Mouse (Mus musculus) urinary bladder, postnatal 25 days (tissue): ENCODE data around the gene Zdhhc16.
"Not testable (repeated sequence)": the region's sequence is repeated elsewhere in the genome, so short reads cannot be mapped to it uniquely, and the experiment has no call there.

Experiments
- DNase-seq: peaks from one replicate; pipeline ENCODE4 v3.0.0; 2022; ENCODE audit warnings: low spot score

Gene Zdhhc16

DNA sequence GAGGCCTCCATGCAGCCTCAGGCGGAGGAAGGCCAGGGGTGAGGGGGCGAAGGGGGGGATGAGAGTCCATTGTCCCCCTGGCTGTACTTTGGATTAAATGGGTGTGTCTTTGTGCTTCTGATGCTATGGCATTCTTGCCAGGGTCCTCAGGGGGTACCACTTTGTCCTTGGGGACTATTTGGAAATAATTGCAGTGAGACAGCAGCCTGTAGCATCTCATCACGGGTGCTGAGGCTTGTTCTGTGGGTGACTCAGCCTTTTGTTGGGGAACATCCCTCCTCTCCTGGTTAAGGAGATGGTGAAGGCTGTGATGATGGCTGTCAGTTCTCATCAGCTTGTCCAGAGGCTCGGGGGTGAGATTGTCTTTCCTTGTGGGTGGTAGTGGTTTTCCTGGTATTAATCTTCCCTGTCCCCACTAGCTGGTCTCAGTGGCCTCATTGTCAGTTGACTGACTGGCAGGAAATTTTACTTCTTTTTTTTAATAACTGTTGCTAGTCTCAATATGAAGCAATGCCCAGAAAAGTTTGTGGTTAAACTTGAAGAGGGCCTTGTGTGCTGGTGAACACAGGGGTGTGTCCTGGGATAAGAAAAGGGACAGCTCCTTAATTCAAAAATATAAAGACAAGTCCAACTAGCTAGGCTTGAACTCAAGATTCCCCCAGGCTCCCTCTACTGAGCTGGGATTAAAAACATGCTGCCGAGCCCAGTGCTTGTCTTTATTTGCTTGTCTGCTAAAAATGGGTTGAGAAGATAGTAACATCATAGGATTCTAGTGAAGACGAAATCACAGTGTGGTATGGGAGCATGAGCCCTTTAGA is 19.3 kb upstream of the Zdhhc16 start:
- DNase-seq, result no peak

DNA sequence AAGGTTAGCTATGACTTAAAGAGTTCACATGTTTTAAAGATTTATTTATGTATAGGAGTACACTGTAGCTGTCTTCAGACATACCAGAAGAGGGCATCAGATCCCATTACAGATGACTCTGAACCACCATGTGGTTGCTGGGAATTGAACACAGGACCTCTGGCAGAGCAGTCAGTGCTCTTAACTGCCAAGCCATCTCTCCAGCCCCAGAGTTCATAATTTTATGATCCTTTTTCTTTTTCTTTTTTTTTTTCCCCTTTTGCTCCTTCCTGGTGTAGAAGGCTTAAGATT is 18.7 kb upstream of the Zdhhc16 start:
- not testable (repeated sequence) for DNase-seq

DNA sequence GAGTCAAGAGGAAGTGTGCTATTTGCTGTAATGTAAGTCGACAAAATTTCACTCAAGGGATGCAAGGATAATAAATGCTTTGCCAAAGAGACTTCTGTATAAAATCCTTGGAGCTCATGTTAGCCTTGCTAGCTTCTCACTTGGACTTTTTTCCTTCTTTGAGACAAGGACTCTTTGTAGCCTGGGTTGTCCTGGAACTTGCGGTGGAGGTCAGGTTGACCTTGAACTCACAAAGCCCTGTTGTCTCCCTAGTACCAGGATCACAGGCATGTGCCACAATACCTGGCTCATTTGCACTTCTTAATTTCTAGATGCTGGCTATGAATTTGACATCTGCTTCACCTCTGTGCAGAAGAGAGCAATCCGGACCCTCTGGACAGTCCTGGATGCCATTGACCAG is 18.0 kb upstream of the Zdhhc16 start:
- no peak for DNase-seq

DNA sequence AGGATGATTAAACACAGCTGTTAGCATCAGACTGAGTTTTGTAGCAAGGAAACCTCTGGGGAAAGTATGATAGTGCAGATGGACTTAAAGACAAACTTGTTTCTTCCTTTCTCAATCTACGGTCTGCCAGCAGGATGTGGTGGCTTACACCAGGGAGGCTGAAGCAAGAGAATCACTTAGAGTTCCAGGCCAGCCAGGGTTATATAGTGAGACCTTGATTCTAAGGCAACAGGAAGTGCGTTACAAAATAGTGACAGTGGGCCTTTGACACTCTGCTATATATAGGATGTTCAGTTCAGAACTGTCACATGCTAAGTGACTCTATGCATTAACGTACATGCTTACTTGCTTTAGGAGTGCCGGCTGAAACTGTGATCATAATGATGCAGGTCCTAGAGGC is 16.4 kb upstream of the Zdhhc16 start:
- DNase-seq, result no peak

DNA sequence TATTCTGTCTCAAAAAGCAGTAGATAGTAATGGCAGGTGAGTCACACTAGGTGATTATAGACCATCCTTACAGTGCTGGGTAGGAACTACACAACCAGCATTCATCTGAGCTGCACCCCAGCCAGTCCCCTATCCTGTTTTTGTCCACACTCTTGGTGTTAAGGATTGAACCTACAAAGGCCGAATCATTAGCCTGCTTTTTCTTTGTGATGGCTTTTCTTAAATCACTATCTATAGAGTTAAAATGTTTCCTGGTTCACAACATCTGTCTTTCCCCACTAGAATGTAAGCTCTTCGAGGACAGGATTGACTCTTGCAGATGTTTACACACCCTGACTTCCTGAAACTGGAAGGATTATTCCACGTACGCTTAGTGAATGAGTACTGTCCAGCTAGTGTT is 13.8 kb upstream of the Zdhhc16 start:
- no peak for DNase-seq

DNA sequence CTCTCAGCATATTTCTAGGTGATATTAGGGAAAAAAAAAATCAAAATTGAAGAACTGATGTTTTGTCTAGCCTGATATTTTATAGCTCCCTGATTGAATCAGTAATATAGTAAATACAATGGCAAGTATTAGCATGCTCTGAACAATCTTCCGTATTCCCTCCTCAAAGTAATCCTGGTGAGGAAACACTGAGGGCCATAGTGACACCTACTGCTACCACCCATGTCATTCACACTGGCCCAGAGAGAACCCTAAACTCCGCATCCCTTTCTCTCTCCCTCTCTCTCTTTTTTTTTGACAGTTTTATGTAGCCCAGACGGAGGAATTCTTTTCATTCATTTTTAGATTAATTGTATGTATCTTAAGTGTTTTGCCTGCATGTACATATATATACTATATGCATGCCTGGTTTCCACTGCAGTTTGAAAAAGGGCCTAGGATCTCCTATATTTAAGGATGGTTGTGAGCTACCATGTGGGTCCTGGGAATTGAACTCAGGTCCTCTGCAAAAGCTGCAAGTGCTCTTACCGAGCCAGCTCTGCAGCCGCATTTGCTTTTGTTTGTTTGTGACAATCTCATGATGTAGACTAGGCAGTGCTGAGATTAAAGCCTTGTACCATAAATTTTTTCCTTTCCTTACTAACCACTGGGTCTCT is 12.7 kb upstream of the Zdhhc16 start:
- no peak for DNase-seq

DNA sequence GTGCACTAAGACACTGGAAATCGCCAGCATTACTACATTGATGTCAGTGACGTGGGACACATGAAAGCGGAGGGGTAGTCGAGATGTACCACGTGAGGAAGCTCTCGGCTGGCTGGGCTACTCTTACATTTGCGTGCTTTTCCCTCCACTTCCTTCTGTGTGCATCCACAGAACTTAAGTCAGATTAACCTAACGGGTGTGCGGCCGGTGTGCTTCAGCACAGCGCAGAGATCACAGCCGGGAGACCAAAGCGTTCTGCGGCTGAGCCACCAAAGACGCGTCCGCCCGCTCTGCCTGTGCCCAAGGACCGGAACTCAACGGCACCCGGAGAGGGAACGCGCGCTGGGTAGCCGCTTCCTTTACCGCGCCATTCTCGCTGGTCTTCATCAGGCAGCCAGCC is 594 bp upstream of the Zdhhc16 start:
- no peak for DNase-seq

DNA sequence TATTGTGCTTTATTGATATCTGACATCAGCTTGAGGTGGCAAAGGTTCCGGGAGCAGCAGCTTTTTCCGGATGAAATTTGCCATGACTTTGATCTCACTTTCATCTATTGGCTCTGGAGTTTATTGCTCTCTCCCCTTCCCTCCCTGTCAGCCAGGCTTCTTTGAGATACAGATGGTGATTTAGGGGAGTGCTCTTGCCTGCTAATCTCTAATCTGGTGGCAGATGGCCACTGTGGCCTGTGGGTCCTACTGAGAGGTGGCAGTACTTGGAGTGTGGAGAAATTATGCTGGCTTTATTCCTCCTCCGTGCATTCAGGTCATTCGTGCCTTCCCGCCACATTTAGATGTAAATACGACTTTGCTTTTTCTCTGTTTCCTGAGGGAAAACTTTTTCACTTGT is 844 bp downstream of the Zdhhc16 start:
- no peak for DNase-seq

DNA sequence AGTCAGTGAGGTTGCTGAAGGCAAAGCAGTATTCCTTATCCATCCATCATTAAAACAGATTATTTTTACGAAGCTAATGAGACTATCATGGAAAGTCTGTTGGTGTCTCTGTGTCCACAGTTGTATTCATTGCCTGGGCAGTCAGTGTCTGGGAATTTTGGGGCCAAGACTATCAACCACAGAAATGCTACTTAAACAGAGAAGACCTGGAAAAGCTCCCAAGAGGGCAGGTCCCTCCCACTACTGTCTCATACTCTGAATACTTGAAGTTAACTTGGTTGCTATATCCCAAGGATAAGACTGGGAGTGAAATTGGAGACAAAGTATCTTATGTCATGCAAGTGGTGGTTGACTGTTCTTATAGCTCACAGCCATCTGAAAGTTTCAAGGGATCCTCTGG is 2.6 kb downstream of the Zdhhc16 start:
- DNase-seq, result no peak

DNA sequence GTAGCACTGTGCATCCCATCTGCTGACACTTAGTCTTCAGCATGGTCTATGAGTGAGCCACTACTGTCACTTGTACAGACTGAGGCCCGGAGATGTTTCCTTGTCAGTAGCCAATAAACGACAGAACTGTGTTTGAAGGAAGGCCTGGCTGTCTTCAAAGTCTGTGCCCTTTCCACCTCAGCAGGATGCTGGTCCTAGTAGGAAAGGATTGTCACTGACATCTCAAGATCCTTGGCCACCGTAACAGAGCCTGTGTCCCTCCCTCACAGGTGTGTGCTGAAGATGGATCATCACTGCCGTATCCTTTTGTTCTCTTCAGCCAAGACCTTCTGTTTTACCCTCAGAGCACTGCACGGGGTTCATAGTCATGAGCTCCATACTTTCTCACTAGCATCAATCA is 5.3 kb downstream of the Zdhhc16 start:
- DNase-seq, result no peak

DNA sequence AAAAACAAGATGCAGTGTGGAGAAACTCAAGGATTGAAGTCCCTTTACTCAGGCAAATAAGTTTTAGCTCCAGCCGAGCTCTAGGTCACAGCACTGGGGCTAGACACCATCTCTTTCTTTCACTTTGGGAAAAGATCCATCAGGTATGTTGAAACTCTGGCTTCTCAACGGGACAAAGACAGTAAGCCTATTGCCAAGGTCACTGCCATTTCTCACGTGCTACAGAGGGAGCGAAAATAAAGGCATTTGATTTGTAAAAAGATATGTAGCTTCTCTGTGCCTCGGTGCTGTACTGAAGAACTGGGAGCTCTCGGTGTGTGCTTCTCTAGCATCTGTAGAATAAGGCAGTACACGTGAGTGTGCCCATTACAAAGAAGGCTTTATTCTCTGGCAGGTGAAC is 10.6 kb downstream of the Zdhhc16 start:
- DNase-seq, result no peak

DNA sequence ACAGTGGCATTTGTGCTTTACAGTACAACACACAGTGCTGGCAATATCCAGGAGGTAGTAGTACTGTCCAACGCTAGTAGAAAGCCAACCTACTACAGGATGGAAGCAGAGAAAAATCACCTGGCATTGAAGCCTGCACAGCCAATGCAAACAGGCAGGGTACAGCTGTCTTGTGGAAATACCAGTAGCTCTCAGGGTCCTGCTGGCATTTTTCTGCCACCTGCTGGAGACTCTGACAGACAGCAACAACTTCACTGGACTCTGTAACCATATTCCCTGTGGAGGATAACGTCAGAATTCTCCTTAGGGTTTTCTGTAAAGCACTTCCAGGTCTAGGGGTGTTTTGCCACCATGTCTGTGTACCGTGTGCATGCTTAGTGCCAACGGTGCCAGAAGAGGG is 19.0 kb downstream of the Zdhhc16 start:
- no peak for DNase-seq

DNA sequence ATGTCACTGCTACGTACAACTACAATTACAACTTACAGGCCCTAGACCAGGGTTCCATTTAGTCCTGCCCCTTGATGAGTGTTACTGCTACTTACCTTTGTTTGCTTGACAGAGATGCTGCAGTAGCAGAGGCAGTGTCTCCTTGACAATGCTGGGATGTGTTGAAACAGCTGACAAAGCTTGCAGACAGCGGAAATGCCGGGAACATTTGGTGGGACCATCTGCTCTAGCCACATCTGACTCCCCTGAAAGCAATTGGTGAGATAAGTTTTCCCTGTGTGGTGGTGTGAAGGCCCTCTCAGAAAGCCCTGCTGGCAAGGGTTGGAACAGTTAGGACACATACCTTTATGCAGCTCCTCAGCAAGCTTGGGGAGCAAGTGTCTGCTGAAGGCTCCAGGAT is 20.3 kb downstream of the Zdhhc16 start:
- DNase-seq, result no peak

DNA sequence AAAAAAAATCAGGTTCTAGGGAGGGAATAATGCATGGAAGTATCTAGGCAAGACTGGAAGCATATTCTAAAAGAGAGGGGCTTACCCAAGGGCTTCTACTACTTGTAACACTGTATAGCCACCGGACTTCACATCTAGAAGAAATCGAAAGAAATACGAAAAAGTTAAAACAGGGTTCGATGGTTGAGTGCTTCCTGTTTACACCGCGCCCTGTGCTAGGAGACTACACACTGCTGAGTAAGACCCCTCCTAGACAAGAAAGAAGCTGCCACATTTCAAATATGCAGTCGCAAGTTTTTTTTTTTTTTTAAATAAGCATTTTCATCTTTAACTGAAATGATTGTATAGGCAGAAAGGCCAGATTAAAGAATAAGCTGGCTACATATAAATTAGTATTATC is 36.3 kb downstream of the Zdhhc16 start:
- DNase-seq, result no peak

DNA sequence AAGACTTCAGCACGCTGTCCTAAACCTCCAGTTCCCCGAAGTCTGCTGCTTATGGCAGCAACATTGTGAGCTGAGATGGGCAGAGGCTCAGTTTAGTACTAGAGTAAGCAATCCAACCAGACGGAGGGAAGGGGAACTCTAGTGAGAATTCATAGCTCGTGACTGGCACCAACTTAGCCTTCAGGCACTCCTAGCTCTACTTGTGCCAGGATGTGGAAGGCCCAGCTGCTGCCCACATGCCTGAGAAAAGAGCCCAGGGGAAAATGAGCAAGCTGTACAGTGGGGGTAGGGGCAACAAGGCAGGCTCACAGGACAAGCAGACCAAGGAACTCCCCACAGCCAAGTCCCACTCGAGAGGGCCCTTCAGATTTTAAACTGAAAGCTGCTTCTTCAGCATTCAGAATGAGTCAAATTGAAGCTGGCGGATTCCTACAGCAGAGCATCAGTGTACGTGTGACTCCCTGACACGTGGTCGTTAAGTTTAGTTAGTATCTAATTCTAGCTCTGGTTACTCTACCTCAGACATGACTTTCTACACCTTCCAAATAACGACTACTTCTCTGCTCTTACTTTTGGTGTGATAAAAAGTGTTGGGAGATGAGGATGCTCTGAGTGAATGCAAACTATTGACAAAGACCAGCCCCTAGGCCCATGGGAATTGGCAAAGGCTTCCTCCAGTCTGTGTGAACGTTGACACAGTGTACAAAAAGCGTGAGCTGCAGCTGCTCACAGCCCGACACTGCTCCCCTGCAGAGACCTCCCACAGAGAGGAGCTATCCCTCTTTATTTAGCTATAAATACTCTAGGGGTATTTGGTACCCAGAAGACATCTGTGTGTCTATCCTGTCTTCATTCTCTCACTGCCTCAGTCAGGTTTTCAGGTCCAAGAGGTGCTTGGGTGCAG is 40.9 kb downstream of the Zdhhc16 start:
- no peak for DNase-seq

DNA sequence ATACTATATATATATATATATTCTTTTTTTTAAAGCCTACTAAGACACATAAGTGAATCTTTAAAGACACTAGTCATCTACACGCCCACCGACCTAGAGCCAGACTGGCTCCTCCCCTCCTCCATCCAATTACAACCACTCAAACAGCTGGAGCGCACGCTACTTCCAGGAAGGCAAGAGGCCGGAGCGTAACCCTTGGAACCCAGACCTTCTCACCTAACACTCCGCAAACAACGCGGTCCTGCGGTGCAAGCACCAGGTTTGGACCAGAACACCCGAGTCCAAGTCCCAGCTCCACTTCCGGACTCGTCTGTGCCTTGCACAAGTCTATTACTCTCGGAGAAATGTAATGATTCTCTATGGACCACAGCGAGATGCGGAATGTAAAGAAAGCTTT is 47.1 kb downstream of the Zdhhc16 start:
- peak; percentile 35 for DNase-seq

DNA sequence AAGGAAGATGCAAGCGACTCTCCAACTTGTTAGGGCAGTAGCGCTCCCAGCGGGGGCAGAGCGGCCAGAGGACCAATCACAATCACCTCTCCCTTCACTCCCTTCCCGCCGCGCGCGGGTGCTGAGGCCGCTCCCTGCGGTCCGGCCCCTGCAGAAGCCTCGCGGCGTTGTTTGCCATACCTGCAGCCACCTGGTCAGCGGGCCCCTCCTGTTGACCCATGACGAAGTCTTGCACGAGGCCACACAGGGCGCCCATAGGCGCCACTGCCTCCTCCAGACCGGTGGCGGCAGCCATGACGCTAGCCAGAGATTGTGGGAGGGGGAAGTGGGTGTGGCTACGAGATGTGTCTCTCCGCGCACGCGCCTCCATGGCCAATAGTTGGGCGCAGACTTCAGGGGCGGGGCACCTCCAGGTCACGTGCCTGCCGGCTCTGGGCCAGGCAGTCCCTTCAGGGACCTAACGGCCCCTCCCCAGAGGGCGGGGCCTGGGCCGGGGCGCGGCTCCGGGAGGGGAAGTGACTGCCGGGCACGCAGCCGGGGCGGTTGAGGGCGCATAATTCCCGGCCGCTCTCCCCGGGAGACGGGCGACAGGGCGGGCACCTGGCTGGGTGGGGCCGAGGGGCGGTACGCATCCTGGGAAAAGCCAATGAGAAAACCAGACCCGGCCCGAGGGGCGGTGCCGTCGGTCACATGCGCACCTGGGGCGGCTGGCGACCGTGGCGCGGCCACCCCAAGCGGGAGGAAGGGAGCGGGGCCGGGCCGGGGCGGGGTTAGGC is 47.7 kb downstream of the Zdhhc16 start, which contains the start of gene Mms19:
TSS of gene Mms19 (minus strand) at position 339 of the 776 bp plus-strand sequence.
- DNase-seq, result peak; percentile 97

DNA sequence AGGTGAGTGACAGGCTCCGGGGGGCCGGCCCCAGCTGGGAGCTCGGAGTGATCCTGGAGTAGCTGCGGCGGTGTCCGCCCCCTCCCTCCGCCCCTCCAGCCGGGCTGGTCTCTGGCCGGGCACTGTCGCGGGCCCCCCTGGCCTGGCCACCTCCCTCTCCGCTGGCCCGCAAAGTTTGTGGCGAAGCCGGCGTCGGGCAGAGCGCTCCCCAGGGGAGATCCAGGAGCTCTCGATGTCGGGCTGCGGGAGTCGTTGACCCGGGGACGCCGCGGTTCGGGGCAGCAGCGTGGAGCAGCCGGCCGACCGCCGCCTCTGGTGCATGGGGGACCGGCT is 48.3 kb downstream of the Zdhhc16 start, which contains the start of gene Ubtd1:
TSS of gene Ubtd1 (plus strand) at position 169 of the 333 bp plus-strand sequence.
- DNase-seq, result no peak

DNA sequence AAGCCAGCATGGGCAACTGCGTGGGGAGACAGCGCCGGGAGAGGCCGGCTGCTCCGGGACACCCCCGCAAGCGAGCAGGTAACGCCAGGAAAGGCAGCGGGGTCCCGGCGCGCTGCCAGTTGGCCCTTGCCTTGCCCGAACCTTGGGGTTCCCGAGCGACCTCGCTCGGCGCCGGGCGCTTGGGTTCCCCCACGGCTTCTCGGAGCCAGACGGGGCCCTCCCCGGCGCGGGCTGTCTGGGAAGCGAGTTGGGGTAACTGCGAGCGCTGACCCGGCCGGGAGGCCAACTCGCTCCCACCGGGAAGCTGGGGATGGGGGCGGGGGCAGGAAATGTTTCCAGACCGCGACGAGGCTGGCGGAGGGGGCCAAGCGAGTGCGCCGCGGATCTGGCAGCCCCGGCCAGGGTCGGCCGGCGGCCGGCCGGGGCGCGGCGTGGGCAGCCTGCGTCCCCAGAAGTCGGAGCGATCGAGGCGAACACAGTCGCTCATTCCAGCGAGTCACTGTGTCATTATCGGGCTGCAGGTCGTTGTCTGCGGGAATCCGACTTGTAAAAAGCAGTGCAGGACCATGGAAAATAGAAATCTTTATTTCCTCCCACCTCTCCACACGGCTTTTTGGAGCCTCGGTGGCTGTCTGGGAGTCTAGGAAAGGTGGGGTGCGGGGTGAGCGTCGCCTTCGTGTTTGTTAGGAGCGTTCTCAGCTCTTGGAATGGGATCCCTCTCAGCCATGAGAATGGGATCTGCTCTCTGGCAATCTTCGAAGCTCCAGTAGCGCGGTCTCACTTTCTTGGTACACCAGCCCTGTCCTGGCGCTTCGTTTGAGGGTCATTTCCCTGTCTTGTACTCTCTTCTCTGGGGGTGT is 48.9 kb downstream of the Zdhhc16 start:
- DNase-seq, result peak; percentile 44

DNA sequence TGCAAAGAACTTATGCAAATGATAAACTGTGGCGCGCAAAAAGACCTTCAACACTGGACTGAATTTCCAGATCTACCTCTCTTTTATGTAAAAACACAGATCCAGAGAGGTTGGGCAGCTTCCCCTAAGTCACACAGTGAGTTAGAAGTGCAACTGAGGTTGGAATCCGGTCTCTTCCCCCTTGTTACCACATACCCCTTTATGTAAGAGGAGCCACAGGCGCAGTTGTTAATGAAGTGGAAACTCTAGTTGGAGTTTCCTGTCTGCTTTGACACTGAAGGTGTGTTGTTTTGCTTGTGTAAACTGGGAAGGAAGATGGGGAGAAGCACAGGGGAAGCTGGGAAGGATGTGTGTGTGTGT is 49.5 kb downstream of the Zdhhc16 start:
- no peak for DNase-seq

DNA sequence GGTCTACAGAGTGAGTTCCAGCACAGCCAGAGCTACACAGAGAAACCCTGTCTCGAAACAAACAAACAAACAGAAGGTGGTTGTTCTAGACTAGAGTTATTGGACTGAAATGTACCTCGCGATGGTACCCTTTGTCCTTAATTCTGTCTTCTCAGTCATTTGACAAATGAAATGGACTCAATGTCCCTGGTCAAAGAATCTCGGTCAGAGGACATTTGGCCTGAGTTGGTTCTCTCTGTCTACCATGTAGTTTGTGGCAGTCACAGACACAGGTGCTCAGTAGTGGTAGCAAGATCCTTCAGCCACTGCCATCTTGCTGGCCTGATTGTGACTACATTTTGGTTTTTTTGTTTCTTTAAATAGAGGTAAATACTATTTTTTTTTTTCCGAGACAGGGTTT is 52.7 kb downstream of the Zdhhc16 start:
- no peak for DNase-seq
